Mouse (Mus musculus) midbrain, postnatal 0 days (tissue): Measurements from ENCODE around the gene Apol7a. TPM values are rescaled to one million over a fixed set of nuclear protein-coding genes. Genes with fewer than 3 reads are reported as not detected.

ENCODE experiments used
- ATAC-seq: fragments of 200-750 bp; cut with Nextera tagmentation; 2 replicates; pipeline ENCODE4 v1.8.0; 2017; ENCODE audit warnings: moderate number of reproducible peaks, mild to moderate bottlenecking, moderate TSS enrichment, moderate library complexity; ENCODE audit not compliant: low FRiP score
- DNase-seq: peaks from one replicate; pipeline ENCODE4 v3.0.0-alpha.2; 2015; ENCODE audit warnings: low spot score
- H3K27ac ChIP-seq: fragments of 300-500 bp; sonication (generic); 2 replicates; pipeline ENCODE4 v1.5.1; 2014; ENCODE audit warnings: low read depth, mild to moderate bottlenecking, low read length, mixed read lengths
- H3K27me3 ChIP-seq: fragments of 300-500 bp; sonication (generic); 2 replicates; pipeline ENCODE4 v1.6.1; 2014; ENCODE audit warnings: low read length, control low read depth, mixed read lengths; ENCODE audit not compliant: insufficient read depth
- H3K36me3 ChIP-seq: fragments of 300-500 bp; sonication (generic); 2 replicates; pipeline ENCODE4 v1.6.1; 2014; ENCODE audit warnings: low read length, control low read depth, mixed read lengths; ENCODE audit not compliant: insufficient read depth
- H3K4me1 ChIP-seq: fragments of 300-500 bp; sonication (generic); 2 replicates; pipeline ENCODE4 v1.6.1; 2014; ENCODE audit warnings: mild to moderate bottlenecking, control low read depth, antibody characterized with exemption, low read length, mixed read lengths; ENCODE audit not compliant: insufficient read depth
- H3K4me2 ChIP-seq: fragments of 300-500 bp; sonication (generic); 2 replicates; pipeline ENCODE4 v1.6.1; 2014; ENCODE audit warnings: low read depth, mild to moderate bottlenecking, low read length, mixed read lengths; ENCODE audit not compliant: poor library complexity, severe bottlenecking
- H3K4me3 ChIP-seq: fragments of 300-500 bp; sonication (generic); 2 replicates; pipeline ENCODE4 v1.5.1; 2014; ENCODE audit warnings: low read depth, mild to moderate bottlenecking, low read length, moderate library complexity
- H3K9ac ChIP-seq: fragments of 300-500 bp; sonication (generic); replicated peaks from 2 replicates; pipeline ENCODE4 v1.6.1; 2014; ENCODE audit warnings: mild to moderate bottlenecking, low read length, moderate library complexity, mixed read lengths; ENCODE audit not compliant: poor library complexity, severe bottlenecking
- H3K9me3 ChIP-seq: fragments of 300-500 bp; sonication (generic); 2 replicates; pipeline ENCODE4 v1.6.1; 2016; ENCODE audit warnings: low read length, control low read depth
- CTCF ChIP-seq: IDR thresholded peaks from 2 replicates; pipeline ENCODE4 v1.5.1; 2016; ENCODE audit warnings: antibody characterized with exemption, mild to moderate bottlenecking
- whole genome bisulfite sequencing: fragments of 180-500 bp; shearing (Covaris S2); extraction: QIAGEN DNeasy Blood & Tissue Kit; methylation state at CpG from one replicate; pipeline ENCODE4 v1.1.7; 2014; 5-methylcytosine and 5-hydroxymethylcytosine counted together
- polyA plus RNA-seq: library from polyadenylated mRNA; unstranded; fragments of >200 nt; fragmentation: Nextera tagmentation; extraction: Ambion mirVana; gene quantifications from 2 replicates; pipeline ENCODE4 v1.2.1, GENCODE M21; 2015
- total RNA-seq: library from RNA; depleted of rRNA; stranded (reverse); fragments of >200 nt; gene quantifications from 2 replicates; pipeline ENCODE4 v1.2.3, GENCODE M21; 2014

The Apol7a gene
- total and polyA plus RNA-seq, 2 experiments from 2014 or later: not detected

DNA sequence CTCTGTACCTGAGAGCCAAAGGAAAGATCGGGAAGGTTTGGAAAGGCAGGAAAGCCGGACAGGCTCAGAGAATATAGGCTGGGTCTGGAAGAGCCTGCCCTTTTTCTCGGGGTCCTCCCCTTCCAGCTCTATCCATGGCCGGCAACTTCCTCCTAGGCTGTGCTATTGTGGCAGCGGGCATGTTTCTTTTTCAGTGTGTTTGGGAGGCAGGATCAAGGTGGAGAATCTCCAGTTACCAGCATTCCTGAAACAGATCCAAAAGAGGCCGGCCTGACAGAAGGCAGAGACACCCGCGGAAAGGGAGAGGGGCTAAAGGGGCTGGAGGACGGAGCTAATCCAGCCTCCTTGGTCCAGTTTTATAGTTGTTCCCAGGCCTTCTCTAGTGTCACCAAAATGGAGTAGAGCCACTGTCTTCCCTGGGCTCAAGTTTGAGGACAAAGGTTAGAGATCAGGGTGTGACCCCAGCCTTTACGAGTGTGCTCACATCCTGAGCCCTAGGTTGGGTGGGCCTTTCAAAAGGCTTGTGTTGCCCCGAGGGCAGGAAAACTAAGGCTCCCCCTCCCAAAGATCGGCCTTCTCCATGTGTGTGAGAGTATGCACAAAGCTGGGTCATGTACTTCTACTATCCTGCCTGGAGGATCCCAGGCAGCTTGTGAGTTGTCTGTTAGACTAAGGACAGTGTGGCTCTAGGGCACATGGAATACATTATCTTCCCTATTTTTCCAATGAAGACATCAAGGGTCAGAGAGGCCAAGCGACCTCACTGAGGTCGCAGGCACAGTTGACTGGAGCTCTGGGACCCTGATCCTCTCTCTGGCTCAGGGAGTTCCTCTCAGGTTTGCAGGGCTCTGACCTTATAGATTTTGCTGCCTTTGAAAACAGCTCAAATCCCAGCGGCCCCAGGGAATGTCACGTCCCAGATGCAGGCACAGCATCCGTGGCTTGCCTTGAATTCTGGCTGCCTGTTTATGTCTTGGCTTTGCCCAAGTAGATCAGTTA is 54.5 kb downstream of the Apol7a start:
- no peak for TF ChIP-seq CTCF
- Histone ChIP-seq H3K4me1 (peaks cover 8% of the 10 kb centered on the region), H3K36me3 (no peaks in the 10 kb centered on the region), H3K27me3 (no peaks in the 10 kb centered on the region), H3K4me3 (no peak overlapping the region), H3K27ac (0 out of 2 replicates have a peak overlapping the region, but pooled peaks have one; percentile 38), H3K4me2 (0 out of 2 replicates have a peak overlapping the region, but pooled peaks have one; percentile 41), H3K9ac (no peak overlapping the region), H3K9me3 (no peaks in the 10 kb centered on the region)
- WGBS: 40% methylated on average over 17 of the region's 17 CpGs
- no peak for DNase-seq
- no peak for ATAC-seq

DNA sequence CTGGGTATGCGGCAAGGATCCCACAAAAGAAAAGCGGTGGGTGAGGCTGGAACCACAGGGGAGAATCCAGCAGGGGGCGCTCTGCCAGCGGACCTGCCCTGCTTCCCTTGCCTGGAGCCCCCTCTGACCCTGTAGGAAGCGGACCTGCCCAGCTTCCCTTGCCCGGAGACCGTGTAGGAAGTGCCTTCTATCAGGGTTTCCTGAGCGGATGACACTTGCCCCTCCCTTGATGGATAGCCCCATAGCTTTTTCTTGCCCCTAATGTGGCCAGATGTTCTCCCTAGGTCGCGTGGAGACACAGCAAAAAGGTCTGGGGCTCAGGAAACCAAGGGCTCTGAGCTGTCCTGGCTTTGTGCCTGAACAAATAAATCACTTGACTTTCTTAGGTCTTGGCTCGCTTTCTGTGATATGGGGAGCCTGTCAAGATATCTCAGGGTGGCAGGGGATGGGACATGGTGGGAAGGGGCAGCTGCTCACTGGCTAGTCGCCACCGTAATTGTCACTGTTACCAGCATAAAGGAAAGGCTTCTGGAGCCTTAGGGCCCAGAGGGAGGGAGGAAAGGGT is 55.3 kb downstream of the Apol7a start:
- peak; percentile 71 for DNase-seq
- Histone ChIP-seq H3K27ac (peak overlapping the region; percentile 38; the same call in 1 of the 2 replicates), H3K4me3 (peak overlapping the region; percentile 9; the same call in 1 of the 2 replicates), H3K36me3 (no peaks in the 10 kb centered on the region), H3K9ac (0 out of 2 replicates have a peak overlapping the region, but pooled peaks have one; percentile 33), H3K4me1 (peaks cover 8% of the 10 kb centered on the region), H3K27me3 (no peaks in the 10 kb centered on the region), H3K9me3 (no peaks in the 10 kb centered on the region), H3K4me2 (peak overlapping the region; percentile 41)
- 11% methylated on average over 13 of the region's 13 CpGs for WGBS
- TF ChIP-seq CTCF: peak; percentile 79
- peak; percentile 72; the same call in 1 of the 2 replicates for ATAC-seq

DNA sequence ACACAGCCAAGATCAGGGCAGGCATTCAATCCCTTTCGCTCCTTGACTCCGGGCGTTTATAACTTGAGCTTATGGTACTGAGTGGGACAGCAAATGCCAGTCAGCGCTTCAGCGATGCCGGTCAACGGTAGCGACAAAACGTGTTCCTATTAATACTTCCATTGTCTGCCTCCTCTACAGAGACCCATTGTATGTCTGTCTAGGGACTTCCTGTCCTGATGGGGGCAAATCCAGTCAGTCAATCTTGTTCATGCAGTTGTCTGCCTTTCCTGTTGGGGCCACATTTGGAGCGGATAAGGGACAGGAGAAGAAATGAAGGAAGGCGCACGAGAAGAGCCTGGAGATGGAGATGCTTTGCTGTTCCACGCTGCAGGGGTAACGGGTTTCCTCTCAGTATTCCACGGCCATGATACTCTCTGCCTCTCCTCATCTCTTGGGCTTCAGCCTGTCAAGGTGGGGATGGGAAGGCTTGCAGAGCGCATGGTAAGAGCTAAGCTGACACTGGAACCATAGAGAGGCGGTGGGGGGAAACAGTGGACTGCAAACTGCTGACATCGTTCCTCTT is 55.9 kb downstream of the Apol7a start:
- H3K9ac ChIP-seq: peak overlapping the region; percentile 33; the same call in 1 of the 2 replicates
- no peaks in the 10 kb centered on the region for H3K27me3 ChIP-seq
- DNase-seq (no peak), ATAC-seq (no peak)
- no peak overlapping the region; the same call in 1 of the 2 replicates for H3K27ac ChIP-seq
- no peak for TF ChIP-seq CTCF
- WGBS: 29% methylated on average over 18 of the region's 18 CpGs
- no peaks in the 10 kb centered on the region for H3K9me3 ChIP-seq
- no peaks in the 10 kb centered on the region for H3K36me3 ChIP-seq
- peaks cover 8% of the 10 kb centered on the region for H3K4me1 ChIP-seq
- peak overlapping the region; percentile 9; the same call in 1 of the 2 replicates for H3K4me3 ChIP-seq
- H3K4me2 ChIP-seq: peak overlapping the region; percentile 41

DNA sequence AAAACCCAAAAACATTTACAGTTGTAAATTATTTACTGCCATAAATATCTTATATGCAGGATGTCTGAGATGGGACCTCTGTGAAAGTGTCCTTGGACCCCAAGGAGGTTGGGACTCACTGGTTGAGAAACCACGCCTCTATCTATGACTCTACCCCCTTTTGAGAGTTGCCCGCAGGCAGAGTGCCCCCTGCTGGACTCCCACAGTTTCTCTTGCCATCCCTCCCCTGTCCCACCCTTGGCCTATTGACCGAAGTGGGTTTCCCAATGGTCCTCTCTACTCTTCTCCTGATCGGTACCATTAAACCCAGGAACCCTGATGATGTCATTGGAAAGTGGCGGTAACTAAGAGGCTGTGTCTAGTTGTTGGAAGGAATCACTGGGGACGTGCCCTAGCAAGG is 56.9 kb downstream of the Apol7a start:
- H3K4me1 ChIP-seq: peaks cover 8% of the 10 kb centered on the region
- 93% methylated on average over 6 of the region's 6 CpGs for WGBS
- no peak overlapping the region for H3K9ac ChIP-seq
- no peak for TF ChIP-seq CTCF
- no peak overlapping the region for H3K4me3 ChIP-seq
- H3K9me3 ChIP-seq: no peaks in the 10 kb centered on the region
- no peaks in the 10 kb centered on the region for H3K27me3 ChIP-seq
- H3K36me3 ChIP-seq: no peaks in the 10 kb centered on the region
- no peak overlapping the region for H3K27ac ChIP-seq
- H3K4me2 ChIP-seq: no peak overlapping the region
- ATAC-seq: no peak
- DNase-seq: no peak

DNA sequence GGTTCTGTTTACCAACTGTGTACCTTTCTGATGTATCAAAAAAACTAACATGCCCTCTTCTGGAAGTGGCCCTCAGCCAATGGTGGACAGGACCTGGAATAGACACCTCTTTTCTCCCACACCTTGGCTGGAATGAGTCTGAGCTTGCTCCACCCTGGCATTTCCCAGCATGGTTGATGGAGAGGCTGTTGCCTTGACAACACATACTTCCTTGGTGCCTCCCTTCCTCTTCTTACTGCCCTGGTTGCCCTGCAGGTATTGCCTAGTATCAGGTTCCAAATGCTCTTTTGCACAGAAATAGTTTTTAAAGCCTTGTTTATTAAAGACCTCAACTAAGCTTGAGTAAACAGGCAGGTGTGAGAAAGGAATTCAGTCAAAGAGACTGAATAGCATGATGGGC is 58.3 kb downstream of the Apol7a start:
- H3K27ac ChIP-seq: no peak overlapping the region
- H3K36me3 ChIP-seq: no peaks in the 10 kb centered on the region
- H3K4me2 ChIP-seq: no peak overlapping the region
- H3K27me3 ChIP-seq: no peaks in the 10 kb centered on the region
- H3K9ac ChIP-seq: no peak overlapping the region
- DNase-seq (no peak), ATAC-seq (no peak)
- no peak for TF ChIP-seq CTCF
- H3K4me1 ChIP-seq: peaks cover 12% of the 10 kb centered on the region
- no peak overlapping the region for H3K4me3 ChIP-seq
- no peaks in the 10 kb centered on the region for H3K9me3 ChIP-seq
